Mouse (Mus musculus) brain, embryonic 14.5 days (tissue): ENCODE results near the gene Snx14.

ENCODE experiments used
- CTCF ChIP-seq: fragments of 200-500 bp; IDR thresholded peaks from 2 replicates; pipeline ENCODE4 v1.5.1; 2012; ENCODE audit warnings: inconsistent platforms, mild to moderate bottlenecking, moderate library complexity, borderline replicate concordance; ENCODE audit not compliant: insufficient read depth, insufficient read length; ENCODE audit errors: extremely low read depth
- POLR2A ChIP-seq: fragments of 200-500 bp; IDR thresholded peaks from 2 replicates; pipeline ENCODE4 v1.6.1; 2012; ENCODE audit warnings: mild to moderate bottlenecking, inconsistent platforms, borderline replicate concordance; ENCODE audit not compliant: poor library complexity, insufficient read depth, insufficient read length, severe bottlenecking; ENCODE audit errors: extremely low read depth

DNA sequence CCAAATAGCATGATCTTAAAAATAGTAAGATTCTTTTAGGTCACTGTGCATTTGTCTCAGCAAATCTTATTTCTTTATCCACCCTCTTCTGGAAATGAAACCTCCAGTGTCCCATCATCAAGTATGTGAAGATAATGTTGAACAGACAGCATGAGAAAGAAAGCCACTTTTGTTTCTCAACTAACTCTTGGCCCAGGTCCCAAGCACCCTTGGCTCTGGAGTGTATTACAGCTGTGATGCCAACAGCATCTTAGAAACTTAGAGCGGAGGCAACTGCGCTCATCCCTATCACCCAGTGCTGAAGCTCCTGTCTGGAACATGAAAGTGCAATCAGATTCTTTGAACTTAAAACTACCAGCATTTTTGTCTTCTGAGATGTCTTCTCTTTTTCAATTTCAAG lies 69.1 kb downstream of the Snx14 start:
- TF ChIP-seq CTCF (no peak), POLR2A (no peak)
